Mouse (Mus musculus) heart, embryonic 12.5 days (tissue): ENCODE data around the gene Armc9. TPM values are rescaled to one million over a fixed set of nuclear protein-coding genes. Genes with fewer than 3 reads are reported as not detected.

Source experiments
- ATAC-seq: fragments of 200-750 bp; cut with Nextera tagmentation; 2 replicates; pipeline ENCODE4 v1.8.0; 2017; ENCODE audit warnings: moderate TSS enrichment, moderate library complexity; ENCODE audit not compliant: insufficient number of reproducible peaks, low FRiP score
- H3K27ac ChIP-seq: fragments of 300-500 bp; sonication (generic); 2 replicates; pipeline ENCODE4 v1.5.1; 2016; ENCODE audit warnings: mild to moderate bottlenecking, moderate library complexity; ENCODE audit not compliant: poor library complexity, severe bottlenecking
- H3K27me3 ChIP-seq: fragments of 300-500 bp; sonication (generic); replicated peaks from 2 replicates; pipeline ENCODE4 v1.6.1; 2016; ENCODE audit warnings: mild to moderate bottlenecking, moderate library complexity
- H3K36me3 ChIP-seq: fragments of 300-500 bp; sonication (generic); 2 replicates; pipeline ENCODE4 v1.6.1; 2016; ENCODE audit warnings: mild to moderate bottlenecking, moderate library complexity
- H3K4me1 ChIP-seq: fragments of 300-500 bp; sonication (generic); replicated peaks from 2 replicates; pipeline ENCODE4 v1.6.1; 2016; ENCODE audit warnings: mild to moderate bottlenecking
- H3K4me2 ChIP-seq: fragments of 300-500 bp; sonication (generic); 2 replicates; pipeline ENCODE4 v1.6.1; 2016; ENCODE audit warnings: mild to moderate bottlenecking, moderate library complexity
- H3K4me3 ChIP-seq: fragments of 300-500 bp; sonication (generic); 2 replicates; pipeline ENCODE4 v1.5.1; 2016; ENCODE audit warnings: mild to moderate bottlenecking
- H3K9ac ChIP-seq: fragments of 300-500 bp; sonication (generic); 2 replicates; pipeline ENCODE4 v1.6.1; 2016; ENCODE audit warnings: mild to moderate bottlenecking, moderate library complexity
- H3K9me3 ChIP-seq: fragments of 300-500 bp; sonication (generic); replicated peaks from 2 replicates; pipeline ENCODE4 v1.6.1; 2016; ENCODE audit warnings: mild to moderate bottlenecking, moderate library complexity
- WGBS: fragments of 180-500 bp; shearing (Covaris S2); methylation state at CpG from one replicate; pipeline ENCODE4 v1.1.7; 2016; 5-methylcytosine and 5-hydroxymethylcytosine counted together
- polyA plus RNA-seq: library from polyadenylated mRNA; unstranded; fragments of >200 nt; fragmentation: Nextera tagmentation; extraction: Ambion mirVana; gene quantifications from 2 replicates; pipeline ENCODE4 v1.2.1, GENCODE M21; 2016

The Armc9 gene
- polyA plus RNA-seq, 1 experiment from 2014 or later = 14.2 TPM

- 70% methylated on average over 3 of the region's 3 CpGs for WGBS
- H3K9me3 ChIP-seq = 0 out of 2 replicates have a peak, but pooled peaks cover 3% of the 10 kb centered on the region
- ATAC-seq = no peak
- no peak overlapping the region for H3K9ac ChIP-seq
- H3K4me1 ChIP-seq = peaks cover 9% of the 10 kb centered on the region
- no peaks in the 10 kb centered on the region for H3K36me3 ChIP-seq
- no peak overlapping the region for H3K4me3 ChIP-seq
- peaks cover 16% of the 10 kb centered on the region; the same call in 1 of the 2 replicates for H3K27me3 ChIP-seq
- H3K27ac ChIP-seq = no peak overlapping the region
- no peak overlapping the region for H3K4me2 ChIP-seq
Measured at GRCm38 (mm10) chr1:86312269-86312668, 157.7 kb downstream of the Armc9 start.

- peak overlapping the region; percentile 47 for H3K4me2 ChIP-seq
- 0 out of 2 replicates have a peak, but pooled peaks cover 3% of the 10 kb centered on the region for H3K9me3 ChIP-seq
- 47% methylated on average over 16 of the region's 16 CpGs for WGBS
- H3K4me3 ChIP-seq = no peak overlapping the region
- no peaks in the 10 kb centered on the region for H3K36me3 ChIP-seq
- H3K9ac ChIP-seq = no peak overlapping the region
- no peak overlapping the region for H3K27ac ChIP-seq
- H3K27me3 ChIP-seq = peaks cover 12% of the 10 kb centered on the region; the same call in 1 of the 2 replicates
- no peak for ATAC-seq
- H3K4me1 ChIP-seq = peaks cover 9% of the 10 kb centered on the region
Measured at GRCm38 (mm10) chr1:86313096-86313771, 158.7 kb downstream of the Armc9 start.

GRCm38 (mm10) chr1:86313772-86314125 lies 159.2 kb downstream of the Armc9 start:
- 26% methylated on average over 15 of the region's 15 CpGs for WGBS
- ATAC-seq = no peak
- H3K4me2 ChIP-seq = peak overlapping the region; percentile 47
- no peak overlapping the region for H3K4me3 ChIP-seq
- H3K9ac ChIP-seq = no peak overlapping the region
- peaks cover 12% of the 10 kb centered on the region; the same call in 1 of the 2 replicates for H3K27me3 ChIP-seq
- peaks cover 9% of the 10 kb centered on the region for H3K4me1 ChIP-seq
- 0 out of 2 replicates have a peak, but pooled peaks cover 3% of the 10 kb centered on the region for H3K9me3 ChIP-seq
- H3K27ac ChIP-seq = no peak overlapping the region
- no peaks in the 10 kb centered on the region for H3K36me3 ChIP-seq

- 77% methylated on average over 8 of the region's 8 CpGs for WGBS
- Histone ChIP-seq H3K36me3 (no peaks in the 10 kb centered on the region), H3K4me1 (no peaks in the 10 kb centered on the region), H3K4me3 (no peak overlapping the region), H3K27me3 (no peaks in the 10 kb centered on the region), H3K9me3 (0 out of 2 replicates have a peak, but pooled peaks cover 5% of the 10 kb centered on the region), H3K4me2 (no peak overlapping the region), H3K9ac (no peak overlapping the region), H3K27ac (no peak overlapping the region)
- ATAC-seq = no peak
Measured at GRCm38 (mm10) chr1:86320822-86321413, 166.3 kb downstream of the Armc9 start.

Other genes starting within 250 kb of the Armc9 start
- 0.08 TPM in 1 of 2 replicates, not detected in the other for gene 4933407L21Rik, start 226.3 kb upstream of the Armc9 start, polyA plus RNA-seq
- 0.08 and 0.09 TPM in 2 replicates for gene Gpr55, start 193.8 kb upstream of the Armc9 start, polyA plus RNA-seq
- gene Spata3, start 138.0 kb upstream of the Armc9 start, polyA plus RNA-seq = not detected in 2 replicates
- 0.71 and 0.79 TPM in 2 replicates for gene 2810459M11Rik, start 108.9 kb upstream of the Armc9 start, polyA plus RNA-seq
- gene Psmd1, start 90.4 kb upstream of the Armc9 start, polyA plus RNA-seq = 154 and 159 TPM in 2 replicates
- 0.22 and 0.37 TPM in 2 replicates for gene Htr2b, start 42.8 kb upstream of the Armc9 start, polyA plus RNA-seq
- gene Gm21972, start 21.1 kb upstream of the Armc9 start, polyA plus RNA-seq = 0.63 TPM in 1 of 2 replicates, not detected in the other
- 6.3 and 7.1 TPM in 2 replicates for gene B3gnt7, start 148.1 kb downstream of the Armc9 start, polyA plus RNA-seq
- 331 and 337 TPM in 2 replicates for gene Ncl, start 204.6 kb downstream of the Armc9 start, polyA plus RNA-seq